Mouse (Mus musculus) lung, adult 2 months (tissue): ENCODE results near the gene Gm37240.

Experiments used
- CTCF ChIP-seq: fragments of 200-500 bp; IDR thresholded peaks from 2 replicates; pipeline ENCODE4 v1.5.1; 2011; ENCODE audit warnings: mild to moderate bottlenecking, low read length, control low read depth; ENCODE audit not compliant: insufficient read depth
- POLR2A ChIP-seq: fragments of 200-500 bp; IDR thresholded peaks from 2 replicates; pipeline ENCODE4 v1.6.1; 2011; ENCODE audit warnings: low read depth, mild to moderate bottlenecking, control low read depth, low read length, borderline replicate concordance; ENCODE audit errors: extremely low read depth

GRCm38 (mm10) chr3:85933586-85933985 is 46.3 kb upstream of the Gm37240 start:
- no peak for TF ChIP-seq CTCF
- no peak for TF ChIP-seq POLR2A
